8 mouse cellular contexts compared by ENCODE assay signal in the genomic region with DNA sequence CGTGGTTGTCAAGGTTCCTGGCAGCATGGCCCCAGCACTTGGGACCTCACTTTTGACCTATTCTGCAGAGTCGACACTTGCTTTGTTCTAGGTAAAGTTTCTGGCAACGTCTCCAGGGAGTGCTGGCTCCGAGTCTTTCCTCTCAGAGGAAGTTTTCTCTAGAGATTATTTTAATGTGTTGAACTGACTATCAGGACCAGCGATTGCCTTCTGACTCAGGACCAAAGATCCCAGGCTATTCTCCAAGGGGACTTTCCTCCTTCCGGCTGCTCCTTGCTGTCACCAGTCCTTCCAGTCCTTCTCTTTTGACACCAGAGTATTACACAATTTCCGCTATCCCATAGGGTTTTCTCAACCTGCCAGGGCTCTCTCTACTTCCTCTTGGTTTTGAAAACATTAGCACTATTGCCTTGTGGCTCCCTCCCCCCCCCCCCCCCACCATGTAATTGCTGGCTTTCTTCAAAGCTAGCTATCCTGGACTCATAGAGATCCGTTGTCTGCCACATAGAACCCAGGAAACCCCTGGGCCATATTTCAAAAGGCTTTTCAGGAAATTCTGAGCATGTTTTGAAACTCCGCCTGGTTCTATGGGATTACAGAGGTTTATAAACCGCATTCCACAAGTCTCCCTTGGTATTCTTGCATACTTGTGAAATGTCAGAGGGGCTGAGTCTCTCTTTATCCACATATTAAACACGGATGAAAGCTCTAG.
DNase-seq lines count a peak whose midpoint lies in the region; ATAC-seq and TF ChIP-seq lines count a peak whose summit lies in the region.

No protein-coding gene starts in this region.

- TF ChIP-seq POLR2A in kidney, adult 2 months (IDR thresholded peaks at IDR 0.05; ENCODE audit: low read depth, low read length), result no peak
- TF ChIP-seq POLR2A in heart, adult 2 months (IDR thresholded peaks at IDR 0.05; ENCODE audit: insufficient read depth, low read depth, low read length), result no peak

- TF ChIP-seq EP300 in heart, adult 2 months (IDR thresholded peaks at IDR 0.05; ENCODE audit: insufficient read depth, low read depth, low read length), result no peak

- no peak overlapping the region for H3K4me2 ChIP-seq in kidney, embryonic 14.5 days (replicated peaks; ENCODE audit: low read depth, low read length)
- no peak overlapping the region for H3K4me2 ChIP-seq in kidney, embryonic 16.5 days (replicated peaks; ENCODE audit: low read depth, low read length)

- no peaks in the 10 kb centered on the region for H3K4me1 ChIP-seq in kidney, adult 2 months (ENCODE audit: control insufficient read depth, insufficient read depth, low read length)
- no peaks in the 10 kb centered on the region; the same call in 1 of the 2 replicates for H3K4me1 ChIP-seq in kidney, embryonic 14.5 days (ENCODE audit: control insufficient read depth, insufficient read depth, low read length)
- H3K4me1 ChIP-seq in heart, adult 2 months (ENCODE audit: control insufficient read depth, insufficient read depth, low read length), result peaks cover 6% of the 10 kb centered on the region
- H3K4me1 ChIP-seq in kidney, embryonic 16.5 days (ENCODE audit: insufficient read depth, low read length), result peaks cover 29% of the 10 kb centered on the region

- no peak for TF ChIP-seq CTCF in kidney, adult 2 months (conservative IDR thresholded peaks at IDR 0.05; ENCODE audit: insufficient read depth, insufficient read length, low read depth, low read length)
- no peak for TF ChIP-seq CTCF in heart, adult 2 months (IDR thresholded peaks at IDR 0.05)

- no peak overlapping the region for H3K9ac ChIP-seq in kidney, embryonic 14.5 days (ENCODE audit: low read depth, low read length)
- no peak overlapping the region for H3K9ac ChIP-seq in heart, adult 2 months (ENCODE audit: low read depth, low read length)
- H3K9ac ChIP-seq in kidney, embryonic 16.5 days (replicated peaks; ENCODE audit: low read length), result no peak overlapping the region

- no peaks in the 10 kb centered on the region for H3K9me3 ChIP-seq in kidney, embryonic 14.5 days (ENCODE audit: control insufficient read depth, low read length)
- H3K9me3 ChIP-seq in kidney, embryonic 16.5 days (ENCODE audit: low read length), result no peaks in the 10 kb centered on the region

- 40% methylated on average over 11 of the region's 11 CpGs for WGBS in kidney, adult 2 months
- 51% methylated on average over 11 of the region's 11 CpGs for WGBS in kidney, embryonic 14.5 days
- 25% methylated on average over 11 of the region's 11 CpGs for WGBS in heart, adult 2 months
- WGBS in kidney, embryonic 16.5 days, result 49% methylated on average over 11 of the region's 11 CpGs

- no peak for ATAC-seq in kidney, embryonic 14.5 days (ENCODE audit: low FRiP score, low TSS enrichment)
- ATAC-seq in kidney, embryonic 16.5 days (ENCODE audit: low FRiP score, low TSS enrichment), result no peak
- 0 out of 2 replicates have a peak, but pooled peaks have one; percentile 46 for ATAC-seq in neutrophil, adult 5-6 weeks (ENCODE audit: extremely low read depth, insufficient number of reproducible peaks, low FRiP score, poor library complexity, severe bottlenecking)

- H3K36me3 ChIP-seq in kidney, adult 2 months (ENCODE audit: control insufficient read depth, insufficient read depth, low read length), result no peaks in the 10 kb centered on the region
- peaks cover 23% of the 10 kb centered on the region for H3K36me3 ChIP-seq in kidney, embryonic 14.5 days (ENCODE audit: control insufficient read depth, insufficient read depth, low read length)
- H3K36me3 ChIP-seq in heart, adult 2 months (ENCODE audit: control insufficient read depth, insufficient read depth, low read length), result no peaks in the 10 kb centered on the region
- H3K36me3 ChIP-seq in kidney, embryonic 16.5 days (ENCODE audit: insufficient read depth, low read length), result peaks cover 23% of the 10 kb centered on the region

- intact Hi-C loops in heart, adult 2 months (cut with DNase I), result loop anchor here (5.0 kb wide), 1 partner anchor 72 kb away; a partner anchor contains a TSS

- no peak overlapping the region for H3K4me3 ChIP-seq in kidney, adult 2 months (ENCODE audit: insufficient read depth, low read depth, low read length)
- H3K4me3 ChIP-seq in kidney, embryonic 14.5 days (ENCODE audit: low read length), result no peak overlapping the region
- H3K4me3 ChIP-seq in heart, adult 2 months, result no peak overlapping the region
- H3K4me3 ChIP-seq in kidney, embryonic 16.5 days (ENCODE audit: low read length), result no peak overlapping the region

- DNase-seq in kidney, adult 2 months, result peak; percentile 47
- DNase-seq in heart, adult 2 months, result peak; percentile 29 to 50
- DNase-seq in spleen, postnatal 14 days (ENCODE audit: low spot score in 2 of 2), result no peak
- no peak for DNase-seq in cerebellum, adult 11 months
- DNase-seq in left cerebral cortex, adult 8-10 months (ENCODE audit: low spot score in 2 of 2), result no peak

- no peaks in the 10 kb centered on the region for H3K27me3 ChIP-seq in kidney, adult 2 months (replicated peaks; ENCODE audit: control insufficient read depth, insufficient read depth, low read length)
- H3K27me3 ChIP-seq in kidney, embryonic 14.5 days (ENCODE audit: control insufficient read depth, insufficient read depth, low read length), result no peaks in the 10 kb centered on the region
- H3K27me3 ChIP-seq in heart, adult 2 months (ENCODE audit: control insufficient read depth, insufficient read depth, low read length), result no peaks in the 10 kb centered on the region
- H3K27me3 ChIP-seq in kidney, embryonic 16.5 days (ENCODE audit: insufficient read depth, low read length), result no peaks in the 10 kb centered on the region

- H3K27ac ChIP-seq in kidney, adult 2 months (ENCODE audit: insufficient read depth, low read depth, low read length), result no peak overlapping the region
- H3K27ac ChIP-seq in kidney, embryonic 14.5 days (ENCODE audit: low read depth, low read length), result no peak overlapping the region
- H3K27ac ChIP-seq in heart, adult 2 months, result no peak overlapping the region; the same call in 1 of the 2 replicates
- H3K27ac ChIP-seq in kidney, embryonic 16.5 days (ENCODE audit: low read length), result peak overlapping the region; percentile 39; the same call in 1 of the 2 replicates

- no peaks in the 10 kb centered on the region for H3K79me2 ChIP-seq in heart, adult 2 months (replicated peaks; ENCODE audit: control insufficient read depth, insufficient read depth, low read length)

Comparison
In these comparisons a context has a peak if more than half of its experiments do, and no peak if none do; other contexts are left out.
1. DNase-seq: peak in kidney, adult 2 months (single experiment) and heart, adult 2 months (2 of 2); none in spleen, postnatal 14 days (0 of 2), cerebellum, adult 11 months (single experiment) and left cerebral cortex, adult 8-10 months (0 of 2).